Mouse (Mus musculus): ENCODE measurements around the gene Dnm3.

Dnm3 gene

GRCm38 (mm10) chr1:162428904-162429303 lies 48.9 kb downstream of the Dnm3 start:
- ATAC-seq (ENCODE audit: low TSS enrichment), result no peak

GRCm38 (mm10) chr1:162425930-162426478 lies 51.8 kb downstream of the Dnm3 start:
- ATAC-seq (ENCODE audit: low TSS enrichment), result no peak

- no peak for ATAC-seq (ENCODE audit: low TSS enrichment)
Measured at GRCm38 (mm10) chr1:162422826-162423225, 55.0 kb downstream of the Dnm3 start.

DNA sequence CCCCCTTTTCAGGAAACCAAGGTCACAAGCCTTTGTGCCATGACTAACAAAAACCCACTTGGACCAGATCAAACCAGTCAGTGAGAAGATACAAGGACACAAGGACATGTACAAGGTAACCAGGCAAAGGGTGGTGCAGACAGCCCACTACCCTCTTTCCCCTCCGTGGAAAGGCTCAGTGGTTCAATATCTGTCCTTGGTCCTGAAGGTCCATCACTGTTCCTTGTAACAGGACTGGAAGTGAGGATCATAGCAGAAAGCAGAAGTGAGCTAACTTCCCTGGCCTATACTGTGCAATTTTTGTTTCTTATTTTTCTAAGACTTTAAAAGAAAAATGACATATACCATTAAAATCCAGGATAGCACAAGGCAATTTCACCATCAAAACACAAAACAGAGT lies 64.0 kb downstream of the Dnm3 start:
- no peak for ATAC-seq (ENCODE audit: low TSS enrichment)

DNA sequence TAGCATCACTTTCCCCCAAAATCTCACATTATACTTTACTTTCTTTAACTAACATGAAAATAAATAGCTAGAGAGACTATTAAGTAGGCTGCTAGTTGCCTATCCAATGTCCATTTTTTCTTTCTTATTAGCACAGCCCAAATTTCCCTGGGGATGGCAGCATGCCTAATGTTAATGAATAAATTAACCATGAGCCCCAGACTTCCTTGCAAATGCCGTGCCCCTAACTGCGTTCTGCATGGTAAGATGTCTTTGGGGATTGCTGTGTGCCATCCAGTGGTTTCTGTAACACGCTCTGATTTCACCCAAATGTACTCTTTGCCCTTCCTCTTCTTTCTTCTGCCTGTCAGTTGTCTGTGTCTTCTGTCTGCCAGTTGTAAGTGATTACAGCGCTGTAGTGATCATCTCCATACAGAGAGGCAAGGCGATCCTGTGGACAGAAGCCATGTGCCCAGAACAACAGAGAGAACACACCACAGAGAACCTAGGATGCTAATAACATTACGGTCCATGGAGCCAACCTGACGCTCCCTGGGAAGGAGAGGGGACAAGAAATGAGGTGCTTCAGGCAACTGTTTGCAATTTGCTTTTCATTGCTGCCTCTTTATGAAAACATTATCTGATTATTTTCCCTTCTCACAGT lies 64.9 kb downstream of the Dnm3 start:
- ATAC-seq (ENCODE audit: low TSS enrichment), result no peak

- ATAC-seq (ENCODE audit: low TSS enrichment), result peak; percentile 55; the same call in 1 of the 2 replicates
Measured at GRCm38 (mm10) chr1:162410207-162410965, 67.4 kb downstream of the Dnm3 start.

DNA sequence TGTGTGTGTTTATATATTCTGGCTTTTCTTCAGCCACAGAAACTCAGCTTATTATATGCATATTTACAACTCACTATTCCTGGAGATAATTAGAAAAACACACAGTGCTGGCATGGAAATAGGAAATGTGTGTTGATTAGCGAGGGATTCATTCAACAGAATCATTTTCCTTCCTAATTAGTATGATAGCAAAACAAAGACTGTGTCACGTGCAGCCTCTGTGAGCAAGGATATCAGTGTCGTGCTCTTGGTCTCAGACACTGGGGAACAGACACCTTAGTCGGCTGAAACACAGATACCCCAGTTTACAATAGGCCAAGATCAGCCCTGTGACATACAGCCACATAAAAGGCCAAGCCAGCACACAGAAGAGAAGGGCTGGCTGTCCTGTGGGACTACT lies 83.3 kb downstream of the Dnm3 start:
- ATAC-seq (ENCODE audit: low TSS enrichment), result no peak

DNA sequence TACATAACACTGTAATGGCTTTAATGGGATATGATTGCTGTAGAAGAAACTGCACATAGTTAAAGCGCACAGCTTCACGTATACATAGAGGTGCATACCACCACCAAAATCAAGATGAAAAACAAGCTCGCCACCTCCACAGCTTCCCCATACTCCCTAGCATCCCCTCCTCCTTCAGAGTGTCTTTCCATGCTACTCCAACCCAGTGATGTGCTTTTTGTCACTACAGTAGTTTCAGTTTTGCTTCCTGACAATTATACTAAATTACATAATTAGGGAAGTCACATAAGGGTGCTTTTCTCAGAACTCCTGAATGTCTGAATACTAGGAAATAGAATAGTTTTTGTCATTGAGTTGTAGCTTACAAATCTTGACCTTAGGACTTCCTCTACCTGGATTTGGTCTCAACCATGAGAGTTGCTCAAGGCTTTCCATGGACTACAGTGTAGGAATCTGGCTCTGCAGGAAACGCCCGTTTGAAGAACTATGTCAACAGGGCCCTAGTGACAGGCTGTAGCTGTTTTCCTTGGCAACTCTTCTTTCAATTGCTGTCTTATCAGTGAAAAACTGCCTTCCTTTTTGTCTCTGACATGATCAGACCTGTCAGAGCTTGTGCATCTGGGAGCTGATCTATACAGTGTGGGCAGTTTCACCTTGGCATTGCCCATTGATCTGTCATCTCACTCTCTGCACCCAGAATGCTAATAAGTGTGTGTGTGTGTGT lies 89.2 kb downstream of the Dnm3 start:
- ATAC-seq (ENCODE audit: low TSS enrichment), result peak; percentile 62

- peak; percentile 94 for ATAC-seq (ENCODE audit: low TSS enrichment)
Measured at GRCm38 (mm10) chr1:162373068-162373467, 104.8 kb downstream of the Dnm3 start.

DNA sequence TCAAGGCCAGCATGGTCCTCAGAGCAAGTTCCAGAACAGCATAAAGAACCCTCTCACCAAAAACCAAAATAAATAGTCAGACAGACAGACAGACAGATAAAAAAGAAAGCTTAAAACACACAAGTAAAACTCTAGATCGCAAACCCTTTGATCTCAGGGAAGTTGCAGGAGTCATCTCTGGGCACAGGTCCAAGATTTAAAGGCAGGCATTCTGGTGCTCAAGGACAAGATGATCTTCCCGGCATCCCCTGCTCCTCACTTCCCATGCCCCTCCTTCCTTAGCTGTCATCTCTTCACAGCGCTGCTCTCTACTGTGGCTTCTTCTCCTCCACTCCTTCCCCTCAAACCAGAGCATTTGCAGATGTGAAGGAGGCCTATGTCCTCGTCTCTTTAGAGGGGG lies 108.1 kb downstream of the Dnm3 start:
- no peak for ATAC-seq (ENCODE audit: low TSS enrichment)

GRCm38 (mm10) chr1:162361978-162362377 lies 115.9 kb downstream of the Dnm3 start:
- ATAC-seq (ENCODE audit: low TSS enrichment), result no peak

GRCm38 (mm10) chr1:162359270-162359669 lies 118.6 kb downstream of the Dnm3 start:
- ATAC-seq (ENCODE audit: low TSS enrichment), result peak; percentile 72

- ATAC-seq (ENCODE audit: low TSS enrichment), result no peak
Measured at GRCm38 (mm10) chr1:162358036-162358435, 119.8 kb downstream of the Dnm3 start.

DNA sequence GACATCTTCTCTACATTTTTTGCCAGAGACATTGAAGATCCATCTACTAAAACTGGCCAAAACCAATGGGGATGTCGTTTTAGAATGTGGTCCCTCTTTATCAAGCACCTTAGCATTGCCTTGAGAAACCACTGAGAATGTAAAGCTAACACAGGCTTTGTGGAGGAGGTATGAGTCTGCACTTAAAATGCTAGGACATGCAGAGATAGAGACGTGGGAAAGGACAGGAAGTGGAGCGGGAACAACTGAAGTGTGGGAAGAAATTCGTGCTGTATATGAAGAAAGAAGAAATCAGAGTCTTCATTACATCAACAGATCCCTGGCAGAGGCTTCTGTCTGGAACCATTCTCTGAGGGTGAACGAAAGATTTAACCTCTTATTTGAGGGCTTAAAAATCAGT lies 121.4 kb downstream of the Dnm3 start:
- peak; percentile 78 for ATAC-seq (ENCODE audit: low TSS enrichment)

DNA sequence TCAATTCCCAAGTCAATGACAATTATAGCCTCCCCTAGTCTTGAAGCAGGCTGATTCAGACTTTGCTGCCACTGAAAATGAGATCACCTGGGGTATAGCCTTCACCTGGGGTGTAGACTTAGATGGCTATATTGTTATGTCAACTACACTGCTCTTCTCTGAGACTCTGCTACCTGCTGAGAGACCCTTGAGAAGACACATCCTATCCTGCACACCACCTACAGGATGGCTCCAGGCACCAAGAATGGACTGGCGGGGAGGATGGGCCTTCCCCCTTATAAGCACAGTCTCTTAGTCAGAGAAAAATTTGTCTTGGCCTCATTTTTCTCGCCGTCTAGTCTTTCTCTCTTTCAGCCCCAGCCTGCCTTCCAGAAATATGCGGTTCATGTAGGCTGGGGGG lies 123.1 kb downstream of the Dnm3 start:
- no peak for ATAC-seq (ENCODE audit: low TSS enrichment)

GRCm38 (mm10) chr1:162353831-162354230 lies 124.0 kb downstream of the Dnm3 start:
- ATAC-seq (ENCODE audit: low TSS enrichment), result peak; percentile 35; the same call in 1 of the 2 replicates

- ATAC-seq (ENCODE audit: low TSS enrichment), result peak; percentile 63
Measured at GRCm38 (mm10) chr1:162349306-162349705, 128.5 kb downstream of the Dnm3 start.

- ATAC-seq (ENCODE audit: low TSS enrichment), result no peak
Measured at GRCm38 (mm10) chr1:162346456-162347011, 131.3 kb downstream of the Dnm3 start.

GRCm38 (mm10) chr1:162337170-162337569 lies 140.7 kb downstream of the Dnm3 start:
- ATAC-seq (ENCODE audit: low TSS enrichment), result no peak

GRCm38 (mm10) chr1:162336640-162337039 lies 141.2 kb downstream of the Dnm3 start:
- ATAC-seq (ENCODE audit: low TSS enrichment), result peak; percentile 85

GRCm38 (mm10) chr1:162336224-162336623 lies 141.6 kb downstream of the Dnm3 start:
- ATAC-seq (ENCODE audit: low TSS enrichment), result no peak

DNA sequence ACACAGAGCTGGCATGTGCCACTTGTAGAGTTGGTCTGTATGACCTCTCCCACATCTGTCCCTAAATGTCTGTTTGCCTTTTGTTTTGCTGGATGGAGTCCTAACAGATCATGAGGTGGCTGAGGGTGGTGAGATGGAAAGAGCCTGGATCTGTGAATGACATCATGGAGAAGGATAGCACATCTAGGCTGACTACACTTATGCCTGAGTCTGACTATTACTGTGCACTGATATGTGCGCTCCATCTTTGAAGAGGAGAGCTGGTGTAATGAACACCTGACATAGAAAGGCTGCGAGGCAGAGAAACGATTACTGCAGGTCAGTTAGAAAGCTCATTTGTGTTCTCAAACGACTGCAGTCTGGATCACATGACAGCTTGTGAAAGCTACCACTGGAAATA lies 149.2 kb downstream of the Dnm3 start:
- ATAC-seq (ENCODE audit: low TSS enrichment), result no peak
